Mouse (Mus musculus) adrenal gland, postnatal 25 days (tissue): ENCODE measurements at regions not wholly inside any gene's neighbourhood (a gene's known extent, or its start where the extent isn't known, plus 50 kb on each side); places are given as distances from the start of the nearest gene placed in this dataset.
"Not testable (repeated sequence)": the region's sequence is repeated elsewhere in the genome, so short reads cannot be mapped to it uniquely, and the experiment has no call there.

Experiments
- DNase-seq: peaks from one replicate; pipeline ENCODE4 v3.0.0; 2021; ENCODE audit warnings: mixed read lengths

DNA sequence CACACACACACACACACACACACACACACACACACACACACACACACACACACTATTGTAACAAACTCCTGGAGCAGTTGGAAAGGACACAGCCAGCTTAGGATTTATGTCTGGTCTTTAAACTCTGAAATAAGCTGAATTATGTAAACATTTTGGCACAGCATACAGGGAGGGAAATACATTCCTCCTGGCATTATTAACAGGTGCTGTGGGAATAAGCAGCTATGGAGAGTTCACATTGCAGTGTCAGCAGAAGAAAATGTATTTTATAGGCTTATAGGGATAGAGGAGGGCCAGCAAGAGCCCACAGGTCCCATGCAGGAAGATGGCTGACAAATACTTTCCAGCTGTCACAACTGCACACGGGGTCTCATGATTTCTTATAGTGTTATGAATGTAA lies 100.8 kb upstream of the Arhgap20 start:
- DNase-seq, result no peak

DNA sequence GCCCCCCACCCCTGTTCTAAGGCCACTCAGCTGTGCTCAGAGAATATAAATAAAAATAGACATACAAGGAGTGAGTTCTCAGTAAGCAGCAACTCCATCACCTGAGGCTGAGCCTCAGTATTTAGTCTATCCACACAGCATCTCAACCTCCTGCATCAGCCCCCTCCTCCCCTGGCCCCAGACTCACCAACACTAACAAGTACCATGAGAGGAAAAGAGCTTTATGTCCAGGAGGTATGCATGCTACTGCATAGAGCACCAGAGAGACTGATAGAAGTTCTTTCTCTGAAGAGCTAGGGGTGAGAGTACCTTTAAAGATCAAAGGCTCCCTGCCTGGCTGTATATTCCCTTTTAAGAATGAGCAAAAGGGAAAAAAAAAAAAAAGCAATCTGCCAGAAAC lies 100.3 kb upstream of the Arhgap20 start:
- DNase-seq, result no peak

DNA sequence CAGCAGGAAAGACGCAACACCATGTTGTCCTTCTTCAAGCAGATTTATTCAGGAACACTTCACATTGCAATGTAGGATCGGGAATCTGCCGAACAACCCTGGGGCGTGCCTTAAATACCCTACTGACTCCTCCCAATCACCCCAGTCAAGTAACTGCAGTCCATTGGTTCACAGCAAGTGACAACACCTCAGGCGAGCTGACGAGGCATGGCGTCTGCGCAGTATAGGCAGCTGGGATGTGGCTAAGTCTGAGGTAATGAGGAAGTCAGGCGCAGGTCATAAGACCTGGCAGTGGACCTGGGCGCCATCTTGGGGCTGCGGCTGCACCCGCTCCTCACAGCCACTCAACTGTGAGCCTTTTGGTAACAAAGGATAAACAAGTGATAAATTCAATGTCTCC lies 96.2 kb upstream of the Arhgap20 start:
- DNase-seq, result not testable (repeated sequence)

DNA sequence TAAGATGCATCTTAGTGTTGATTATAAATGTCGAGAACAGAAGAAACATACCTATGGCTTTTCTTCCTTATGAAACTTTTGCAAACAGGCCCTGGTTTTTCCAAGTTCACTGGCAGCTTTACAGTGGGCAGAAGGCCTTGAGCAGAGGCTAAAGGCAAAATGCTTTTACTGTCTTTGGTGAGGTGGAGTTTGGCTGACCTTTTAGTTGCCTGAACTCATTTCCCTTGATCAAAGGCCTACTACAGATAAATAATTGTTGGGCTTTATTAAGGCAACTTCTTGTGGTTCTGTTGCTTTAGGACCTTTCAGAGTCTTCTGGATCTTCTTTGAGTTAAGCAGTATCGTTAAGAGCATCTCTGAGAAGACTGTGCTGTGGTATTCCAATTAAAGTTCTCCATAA lies 94.6 kb upstream of the Arhgap20 start:
- no peak for DNase-seq

DNA sequence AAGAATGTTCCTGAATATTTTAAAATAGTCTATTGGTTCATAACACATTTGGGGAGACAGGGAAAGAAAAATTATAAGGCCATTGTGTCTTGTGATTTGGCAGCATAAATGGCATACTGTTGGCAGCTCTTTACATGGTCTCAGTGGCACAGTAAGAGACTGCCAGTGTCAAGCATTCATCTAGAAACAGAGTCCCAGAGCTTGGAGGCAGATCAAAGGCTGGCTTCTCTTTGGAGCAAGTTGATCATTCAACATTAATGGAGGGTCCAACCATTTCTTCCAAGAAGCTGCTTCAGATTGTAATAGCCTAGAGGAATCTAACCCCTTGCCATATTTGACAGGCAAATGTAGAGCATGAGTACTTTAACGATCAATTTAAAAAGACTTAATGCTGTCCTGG lies 78.6 kb upstream of the Arhgap20 start:
- DNase-seq, result no peak

DNA sequence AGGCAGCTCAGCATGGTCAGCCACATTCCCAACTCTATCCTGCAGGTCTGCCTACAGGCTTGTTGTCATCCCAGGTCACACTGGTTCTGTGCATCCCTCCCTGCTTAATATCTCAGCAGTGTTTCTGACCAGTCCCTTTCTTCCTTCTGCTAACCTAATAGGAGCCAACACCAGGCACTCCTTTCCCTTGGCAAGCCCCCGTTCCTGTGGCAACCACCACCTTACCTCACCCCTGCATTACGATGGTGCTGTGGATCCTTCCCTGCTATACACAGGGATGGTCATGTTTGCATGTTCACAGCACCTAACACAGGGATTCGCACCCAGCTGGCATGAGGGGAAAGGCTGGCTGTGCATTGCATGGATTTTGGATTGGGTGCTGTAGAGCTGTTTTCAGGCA lies 50.8 kb upstream of the Arhgap20 start:
- no peak for DNase-seq
